Mouse (Mus musculus): ENCODE data around the gene Engase. TPM values are rescaled to one million over a fixed set of nuclear protein-coding genes. Genes with fewer than 3 reads are reported as not detected.

The Engase gene
- polyA plus RNA-seq, 1 experiment from 2014 or later, result 7.3 TPM

DNA sequence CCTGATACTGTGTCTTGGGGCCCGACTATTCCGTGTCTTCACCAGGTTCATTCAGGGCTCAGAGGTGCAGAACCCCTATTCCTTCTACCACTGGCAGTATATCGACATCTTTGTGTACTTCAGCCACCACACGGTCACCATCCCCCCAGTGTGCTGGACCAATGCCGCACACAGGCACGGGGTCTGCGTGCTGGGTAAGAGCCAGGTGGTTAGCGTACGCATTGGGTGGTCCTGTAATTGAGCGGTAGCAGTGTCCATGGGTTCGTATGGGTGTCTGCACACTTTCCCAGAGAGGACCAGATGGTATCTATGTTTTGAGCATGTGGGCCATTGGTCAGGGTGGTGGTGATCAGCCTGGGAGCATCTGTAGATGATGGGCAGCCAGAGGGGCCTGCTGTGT lies 4.6 kb downstream of the Engase start:
- WGBS, result 92% methylated on average over 11 of the region's 11 CpGs

GRCm38 (mm10) chr11:118481751-118482150 lies 5.1 kb downstream of the Engase start:
- no peaks in the 10 kb centered on the region for H3K9me3 ChIP-seq
- no peak overlapping the region for H3K27ac ChIP-seq
- no peak overlapping the region for H3K4me3 ChIP-seq
- no peak overlapping the region for H3K4me2 ChIP-seq
- peaks cover 9% of the 10 kb centered on the region for H3K4me1 ChIP-seq
- peaks cover 3% of the 10 kb centered on the region for H3K36me3 ChIP-seq
- ATAC-seq (ENCODE audit: borderline replicate concordance, extremely low read depth, low FRiP score, low TSS enrichment), result no peak
- WGBS, result 71% methylated on average over 14 of the region's 14 CpGs
- H3K27me3 ChIP-seq, result no peaks in the 10 kb centered on the region
- no peak overlapping the region for H3K9ac ChIP-seq

More for the DNA sequence above, 4.6 kb downstream of the Engase start:
- Histone ChIP-seq H3K36me3 (peaks cover 3% of the 10 kb centered on the region), H3K27ac (no peak overlapping the region), H3K9me3 (no peaks in the 10 kb centered on the region), H3K4me1 (peaks cover 11% of the 10 kb centered on the region), H3K4me3 (no peak overlapping the region), H3K9ac (no peak overlapping the region), H3K27me3 (no peaks in the 10 kb centered on the region), H3K4me2 (no peak overlapping the region)
- ATAC-seq (ENCODE audit: borderline replicate concordance, extremely low read depth, low FRiP score, low TSS enrichment), result no peak

GRCm38 (mm10) chr11:118484169-118484568 lies 7.5 kb downstream of the Engase start:
- Histone ChIP-seq H3K4me3 (no peak overlapping the region), H3K4me2 (no peak overlapping the region), H3K27me3 (no peaks in the 10 kb centered on the region), H3K9ac (no peak overlapping the region), H3K4me1 (no peaks in the 10 kb centered on the region), H3K9me3 (no peaks in the 10 kb centered on the region), H3K36me3 (peaks cover 3% of the 10 kb centered on the region), H3K27ac (no peak overlapping the region)
- WGBS, result 77% methylated on average over 8 of the region's 8 CpGs
- ATAC-seq (ENCODE audit: borderline replicate concordance, extremely low read depth, low FRiP score, low TSS enrichment), result no peak

- no peaks in the 10 kb centered on the region for H3K27me3 ChIP-seq
- ATAC-seq (ENCODE audit: borderline replicate concordance, extremely low read depth, low FRiP score, low TSS enrichment), result no peak
- H3K9me3 ChIP-seq, result no peaks in the 10 kb centered on the region
These were observed 8.7 kb downstream of the Engase start for GRCm38 (mm10) chr11:118485338-118485737.

GRCm38 (mm10) chr11:118485780-118486179 lies 9.2 kb downstream of the Engase start:
- H3K4me1 ChIP-seq, result no peaks in the 10 kb centered on the region
- no peak for ATAC-seq (ENCODE audit: borderline replicate concordance, extremely low read depth, low FRiP score, low TSS enrichment)
- H3K9me3 ChIP-seq, result no peaks in the 10 kb centered on the region
- WGBS, result 87% methylated on average over 3 of the region's 3 CpGs
- no peak overlapping the region for H3K4me3 ChIP-seq
- peaks cover 3% of the 10 kb centered on the region; the same call in 1 of the 2 replicates for H3K36me3 ChIP-seq
- H3K9ac ChIP-seq, result no peak overlapping the region
- H3K4me2 ChIP-seq, result no peak overlapping the region
- no peaks in the 10 kb centered on the region for H3K27me3 ChIP-seq
- H3K27ac ChIP-seq, result no peak overlapping the region

More at GRCm38 (mm10) chr11:118485338-118485737, 8.7 kb downstream of the Engase start:
- Histone ChIP-seq H3K36me3 (peaks cover 3% of the 10 kb centered on the region; the same call in 1 of the 2 replicates), H3K4me1 (no peaks in the 10 kb centered on the region), H3K27ac (no peak overlapping the region), H3K9ac (no peak overlapping the region), H3K4me2 (no peak overlapping the region), H3K4me3 (no peak overlapping the region)
- WGBS, result 69% methylated on average over 11 of the region's 11 CpGs

DNA sequence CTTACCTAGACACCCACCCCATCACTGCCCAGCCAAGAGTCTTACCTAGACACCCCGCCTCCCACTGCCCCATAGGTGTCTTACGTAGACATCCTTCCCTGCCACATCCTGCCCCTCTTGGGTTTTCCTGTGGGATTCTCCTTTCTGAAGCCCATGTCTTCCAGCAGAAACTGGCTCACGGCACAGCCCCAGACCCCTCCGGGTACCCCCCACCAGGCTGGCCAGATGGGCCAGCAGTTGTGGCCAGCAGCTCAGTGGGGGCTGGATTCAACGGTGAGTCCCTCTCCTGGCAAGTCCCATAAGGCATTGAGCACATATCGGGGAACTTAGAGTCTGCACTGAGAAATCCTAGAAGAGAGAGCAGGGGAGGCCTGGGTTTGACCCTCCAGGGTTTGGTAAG lies 9.7 kb downstream of the Engase start:
- ATAC-seq (ENCODE audit: borderline replicate concordance, extremely low read depth, low FRiP score, low TSS enrichment), result no peak
- H3K4me3 ChIP-seq, result no peak overlapping the region
- H3K4me2 ChIP-seq, result no peak overlapping the region
- no peak overlapping the region for H3K27ac ChIP-seq
- H3K27me3 ChIP-seq, result no peaks in the 10 kb centered on the region
- 82% methylated on average over 6 of the region's 6 CpGs for WGBS
- no peak overlapping the region for H3K9ac ChIP-seq
- H3K4me1 ChIP-seq, result no peaks in the 10 kb centered on the region
- H3K36me3 ChIP-seq, result peaks cover 3% of the 10 kb centered on the region; the same call in 1 of the 2 replicates
- no peaks in the 10 kb centered on the region for H3K9me3 ChIP-seq

DNA sequence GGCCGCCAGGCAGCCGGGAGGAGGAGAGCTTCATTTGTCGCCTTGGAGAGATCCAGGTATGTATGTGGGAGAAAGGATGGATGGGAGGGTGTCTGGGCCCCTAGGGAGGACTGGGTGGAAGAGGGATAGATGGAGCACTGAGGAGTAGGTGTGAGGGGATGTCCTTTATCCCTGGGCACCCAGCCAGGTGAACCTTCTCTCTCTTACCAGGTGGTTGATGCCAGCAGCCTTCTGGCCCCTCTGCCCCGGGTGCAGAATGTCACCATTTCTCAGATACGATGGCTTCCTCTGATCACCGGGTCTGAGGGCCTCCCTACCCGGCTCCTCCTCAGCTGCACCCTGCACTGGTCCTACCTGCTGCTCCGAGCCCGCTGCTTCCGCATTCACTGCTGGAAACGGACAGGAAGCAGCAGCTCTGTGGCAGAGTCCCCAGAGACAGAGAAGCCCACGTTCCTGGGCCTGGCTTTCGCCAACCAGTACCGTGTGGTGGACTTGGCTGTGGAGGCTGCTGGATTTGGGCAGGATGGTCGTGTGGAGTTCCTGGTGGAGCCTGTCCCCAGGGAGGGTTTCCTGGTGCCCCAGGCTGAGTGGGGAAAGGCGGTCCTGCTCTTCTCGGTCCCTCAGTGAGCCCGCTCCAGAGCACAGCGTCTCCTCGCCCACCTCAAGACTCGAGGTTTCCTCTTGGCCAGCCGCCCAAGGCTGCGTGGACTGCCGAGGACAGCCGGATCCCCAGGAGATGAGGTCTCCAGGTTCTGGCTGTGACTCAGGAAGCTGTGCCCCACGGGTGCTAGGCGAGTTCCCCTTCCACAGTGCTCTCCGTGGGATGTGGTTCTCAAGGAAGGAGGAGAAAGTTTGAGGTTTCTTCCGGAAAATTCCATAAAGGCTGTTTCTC lies 10.5 kb downstream of the Engase start:
- H3K27ac ChIP-seq, result no peak overlapping the region
- ATAC-seq (ENCODE audit: borderline replicate concordance, extremely low read depth, low FRiP score, low TSS enrichment), result no peak
- H3K9ac ChIP-seq, result no peak overlapping the region
- no peaks in the 10 kb centered on the region for H3K9me3 ChIP-seq
- no peak overlapping the region for H3K4me3 ChIP-seq
- H3K27me3 ChIP-seq, result no peaks in the 10 kb centered on the region
- H3K4me2 ChIP-seq, result no peak overlapping the region
- no peaks in the 10 kb centered on the region for H3K4me1 ChIP-seq
- WGBS, result 75% methylated on average over 29 of the region's 29 CpGs
- H3K36me3 ChIP-seq, result peaks cover 3% of the 10 kb centered on the region; the same call in 1 of the 2 replicates

DNA sequence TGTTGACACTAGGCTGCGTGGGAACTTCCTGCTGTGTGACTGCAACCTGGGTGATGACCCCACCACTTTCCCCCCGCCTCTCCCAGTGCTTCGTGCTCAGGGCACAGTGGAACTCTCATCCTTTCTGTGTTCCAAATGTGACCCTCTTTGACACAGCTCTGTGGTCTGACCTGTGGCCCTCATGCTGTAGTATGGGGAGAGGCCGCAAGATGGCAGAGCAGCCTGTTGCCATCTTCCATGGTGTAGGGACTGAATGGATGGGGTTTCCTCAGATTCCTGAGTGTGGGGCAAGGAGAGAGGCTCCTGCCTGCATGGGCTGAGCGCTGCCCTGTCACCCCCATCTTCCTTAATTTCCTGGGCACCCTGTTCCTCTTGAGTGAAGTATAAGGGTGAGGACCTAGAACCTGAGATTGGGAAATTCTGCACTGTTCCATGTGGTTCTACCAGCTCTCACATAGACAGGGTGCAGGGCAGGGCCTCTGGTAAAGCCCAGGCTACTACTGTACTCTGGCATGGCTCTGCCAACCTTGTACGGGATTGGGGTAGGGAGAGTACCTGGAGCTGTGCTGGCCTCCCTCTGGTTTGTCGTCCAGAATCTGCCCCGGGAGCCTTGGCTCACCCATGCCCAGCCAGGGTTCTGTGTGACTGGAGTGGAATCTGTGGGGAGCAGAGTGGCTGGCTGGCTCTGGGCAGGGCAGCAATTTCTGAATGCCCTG lies 11.7 kb downstream of the Engase start:
- 71% methylated on average over 8 of the region's 8 CpGs for WGBS
- ATAC-seq (ENCODE audit: borderline replicate concordance, extremely low read depth, low FRiP score, low TSS enrichment), result no peak
- Histone ChIP-seq H3K4me1 (peaks cover 5% of the 10 kb centered on the region; the same call in 1 of the 2 replicates), H3K9ac (no peak overlapping the region), H3K27ac (no peak overlapping the region), H3K27me3 (no peaks in the 10 kb centered on the region), H3K4me3 (no peak overlapping the region), H3K4me2 (no peak overlapping the region), H3K36me3 (peaks cover 3% of the 10 kb centered on the region; the same call in 1 of the 2 replicates), H3K9me3 (no peaks in the 10 kb centered on the region)

- no peak for ATAC-seq (ENCODE audit: borderline replicate concordance, extremely low read depth, low FRiP score, low TSS enrichment)
- WGBS, result 72% methylated on average over 12 of the region's 12 CpGs
- Histone ChIP-seq H3K27me3 (no peaks in the 10 kb centered on the region), H3K9me3 (no peaks in the 10 kb centered on the region), H3K9ac (no peak overlapping the region), H3K27ac (no peak overlapping the region), H3K4me3 (no peak overlapping the region), H3K4me1 (peaks cover 8% of the 10 kb centered on the region; the same call in 1 of the 2 replicates), H3K4me2 (no peak overlapping the region), H3K36me3 (peaks cover 3% of the 10 kb centered on the region; the same call in 1 of the 2 replicates)
These were observed 12.3 kb downstream of the Engase start for GRCm38 (mm10) chr11:118488907-118489270.

DNA sequence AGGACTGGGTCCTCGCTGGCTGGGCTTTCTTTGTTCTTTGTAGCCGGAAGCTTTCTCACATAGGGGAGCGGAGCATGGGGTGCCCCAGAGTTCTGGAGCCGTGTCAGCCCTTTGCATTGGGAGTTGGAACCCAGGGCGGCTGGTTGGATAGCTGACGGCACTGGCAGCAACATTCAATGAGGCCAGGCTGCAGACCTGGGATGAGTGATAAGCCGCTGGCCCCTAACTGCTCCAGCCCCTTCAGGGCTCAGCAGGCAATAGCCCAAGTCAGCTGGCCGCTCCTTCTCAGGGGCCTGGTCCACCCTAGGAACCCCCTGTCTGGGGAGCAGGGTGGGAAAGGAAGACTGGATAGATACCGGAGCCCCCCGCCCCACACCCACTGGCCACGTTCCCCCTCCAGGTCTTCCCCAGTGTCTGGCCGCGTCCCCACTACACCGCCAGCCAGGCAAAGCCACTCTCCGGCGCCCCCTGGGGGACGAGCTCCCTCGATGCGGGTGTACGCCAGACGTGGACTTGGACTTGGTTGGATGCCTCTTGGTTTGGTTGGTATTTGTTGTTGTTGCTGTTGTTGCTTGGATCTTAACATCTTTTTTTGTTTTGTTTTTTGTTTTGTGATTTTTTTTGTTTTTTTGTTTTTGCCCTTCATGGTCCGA lies 14.1 kb downstream of the Engase start:
- peak overlapping the region; percentile 45 for H3K4me2 ChIP-seq
- no peak overlapping the region for H3K9ac ChIP-seq
- H3K27ac ChIP-seq, result no peak overlapping the region
- H3K4me1 ChIP-seq, result peaks cover 12% of the 10 kb centered on the region; the same call in 1 of the 2 replicates
- no peaks in the 10 kb centered on the region for H3K9me3 ChIP-seq
- H3K4me3 ChIP-seq, result no peak overlapping the region
- no peaks in the 10 kb centered on the region for H3K36me3 ChIP-seq
- 19% methylated on average over 22 of the region's 22 CpGs for WGBS
- no peaks in the 10 kb centered on the region for H3K27me3 ChIP-seq
- ATAC-seq (ENCODE audit: borderline replicate concordance, extremely low read depth, low FRiP score, low TSS enrichment), result peak; percentile 31; the same call in 1 of the 2 replicates

- Histone ChIP-seq H3K27me3 (no peaks in the 10 kb centered on the region), H3K9me3 (no peaks in the 10 kb centered on the region), H3K4me3 (no peak overlapping the region), H3K4me1 (peaks cover 12% of the 10 kb centered on the region; the same call in 1 of the 2 replicates), H3K27ac (no peak overlapping the region), H3K4me2 (no peak overlapping the region), H3K36me3 (no peaks in the 10 kb centered on the region), H3K9ac (no peak overlapping the region)
- ATAC-seq (ENCODE audit: borderline replicate concordance, extremely low read depth, low FRiP score, low TSS enrichment), result no peak
- 83% methylated on average over 7 of the region's 7 CpGs for WGBS
These were observed 14.6 kb downstream of the Engase start for GRCm38 (mm10) chr11:118491230-118491629.

Measured in lung, embryonic 15.5 days (tissue).